Mouse (Mus musculus): Measurements from ENCODE around the gene Wdr46. TPM values are rescaled to one million over a fixed set of nuclear protein-coding genes. Genes with fewer than 3 reads are reported as not detected.
A peak's percentile ranks its signal among the peaks of the same experiment; 100 is the strongest.

The Wdr46 gene
- polyA plus RNA-seq, 1 experiment from 2014 or later: 49.6 TPM

DNA sequence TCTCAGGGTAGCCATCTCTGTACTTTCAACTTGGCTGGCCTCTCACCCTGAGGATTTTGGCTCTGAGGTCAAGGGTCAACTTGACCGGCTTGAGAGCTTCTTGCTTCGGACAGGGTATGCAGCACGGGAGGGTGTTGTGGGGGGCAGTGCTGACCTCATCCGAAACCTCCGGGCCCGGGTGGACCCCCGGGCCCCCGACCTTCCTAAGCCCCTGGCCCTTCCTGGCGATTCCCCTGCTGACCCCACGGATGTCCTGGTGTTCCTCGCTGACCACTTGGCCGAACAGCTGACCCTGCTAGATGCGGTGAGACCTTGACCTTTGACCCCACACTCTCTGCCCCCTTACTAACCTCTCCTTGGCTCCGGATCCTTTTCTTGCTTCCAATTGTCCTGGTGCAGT is 8.0 kb upstream of the Wdr46 start:
- Histone ChIP-seq H3K36me3 (peaks cover 49% of the 10 kb centered on the region), H3K27me3 (no peaks in the 10 kb centered on the region), H3K4me1 (peaks cover 14% of the 10 kb centered on the region), H3K9ac (no peak overlapping the region), H3K4me2 (replicated peaks) (no peak overlapping the region), H3K27ac (no peak overlapping the region), H3K4me3 (no peak overlapping the region), H3K9me3 (no peaks in the 10 kb centered on the region)
- WGBS: 73% methylated on average over 14 of the region's 14 CpGs
- ATAC-seq (ENCODE audit: insufficient number of reproducible peaks, insufficient read depth, low FRiP score, low TSS enrichment): no peak

DNA sequence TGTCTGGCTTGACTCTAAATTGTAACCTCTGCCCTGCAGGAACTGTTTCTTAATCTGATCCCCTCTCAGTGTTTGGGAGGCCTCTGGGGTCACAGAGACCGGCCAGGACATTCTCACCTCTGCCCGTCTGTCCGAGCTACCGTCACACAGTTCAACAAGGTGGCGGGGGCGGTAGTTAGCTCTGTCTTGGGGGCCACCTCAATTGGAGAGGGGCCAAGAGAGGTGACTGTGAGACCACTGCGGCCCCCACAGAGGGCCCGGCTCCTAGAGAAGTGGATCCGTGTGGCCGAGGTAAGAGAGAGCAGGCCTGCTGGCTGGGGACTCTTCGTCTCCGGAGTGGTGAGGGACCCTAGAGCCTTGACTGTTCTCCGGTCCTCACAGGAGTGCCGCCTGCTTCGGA is 7.5 kb upstream of the Wdr46 start:
- peaks cover 14% of the 10 kb centered on the region for H3K4me1 ChIP-seq
- WGBS: 82% methylated on average over 15 of the region's 15 CpGs
- H3K27ac ChIP-seq: no peak overlapping the region
- ATAC-seq (ENCODE audit: insufficient number of reproducible peaks, insufficient read depth, low FRiP score, low TSS enrichment): no peak
- no peaks in the 10 kb centered on the region for H3K9me3 ChIP-seq
- H3K4me2 ChIP-seq (replicated peaks): no peak overlapping the region
- peaks cover 51% of the 10 kb centered on the region for H3K36me3 ChIP-seq
- no peaks in the 10 kb centered on the region for H3K27me3 ChIP-seq
- 0 out of 2 replicates have a peak overlapping the region, but pooled peaks have one; percentile 24 for H3K9ac ChIP-seq
- no peak overlapping the region for H3K4me3 ChIP-seq

DNA sequence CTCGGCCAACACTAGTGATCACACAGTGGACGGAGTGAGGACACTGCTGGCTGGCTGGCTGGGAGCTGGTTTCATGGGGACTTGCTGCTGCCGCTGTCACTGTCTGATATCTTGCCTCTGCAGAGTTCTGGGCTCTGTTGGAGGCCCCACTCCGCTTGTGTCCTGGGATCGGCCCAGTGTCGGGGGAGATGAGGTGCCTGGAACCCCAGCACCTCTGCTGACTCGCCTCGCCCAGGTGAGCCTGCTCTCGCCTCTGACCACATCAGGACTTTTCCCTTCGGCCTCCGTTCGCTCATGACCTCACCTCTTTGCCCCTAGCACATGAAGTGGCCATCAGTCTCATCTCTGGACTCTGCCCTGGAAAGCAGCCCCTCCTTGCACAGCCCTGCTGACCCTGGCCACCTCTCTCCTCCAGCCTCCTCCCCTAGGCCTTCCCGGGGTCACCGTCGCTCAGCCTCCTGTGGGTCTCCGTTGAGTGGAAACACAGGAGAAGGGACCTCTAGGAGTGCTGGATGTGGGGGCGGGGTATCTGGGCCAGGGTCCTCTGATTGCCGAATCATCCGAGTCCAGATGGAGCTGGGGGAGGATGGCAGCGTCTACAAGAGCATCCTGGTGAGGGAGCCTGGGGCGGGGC is 4.9 kb upstream of the Wdr46 start:
- Histone ChIP-seq H3K36me3 (peaks cover 51% of the 10 kb centered on the region), H3K9ac (no peak overlapping the region), H3K4me3 (no peak overlapping the region), H3K4me2 (replicated peaks) (no peak overlapping the region), H3K4me1 (peaks cover 16% of the 10 kb centered on the region), H3K9me3 (no peaks in the 10 kb centered on the region), H3K27me3 (no peaks in the 10 kb centered on the region), H3K27ac (no peak overlapping the region)
- no peak for ATAC-seq (ENCODE audit: insufficient number of reproducible peaks, insufficient read depth, low FRiP score, low TSS enrichment)
- 87% methylated on average over 21 of the region's 21 CpGs for WGBS

DNA sequence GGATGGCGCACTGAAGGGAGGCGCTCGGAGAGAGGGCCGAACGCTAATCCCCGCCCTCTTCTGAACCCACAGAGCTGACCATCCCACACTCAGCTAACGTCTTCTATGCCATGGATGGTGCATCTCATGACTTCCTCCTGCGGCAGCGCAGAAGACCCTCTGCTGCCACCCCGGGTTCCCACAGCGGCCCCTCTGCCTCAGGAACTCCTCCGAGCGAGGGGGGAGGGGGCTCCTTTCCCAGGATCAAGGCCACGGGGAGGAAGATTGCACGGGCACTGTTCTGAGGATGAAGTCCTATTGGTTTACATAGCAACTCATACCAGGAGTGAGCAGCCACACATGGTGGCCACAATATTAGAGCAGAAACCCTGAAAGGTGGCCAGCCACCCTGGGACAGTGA is 3.5 kb upstream of the Wdr46 start:
- H3K9me3 ChIP-seq: no peaks in the 10 kb centered on the region
- ATAC-seq (ENCODE audit: insufficient number of reproducible peaks, insufficient read depth, low FRiP score, low TSS enrichment): no peak
- WGBS: 85% methylated on average over 15 of the region's 15 CpGs
- no peak overlapping the region for H3K27ac ChIP-seq
- H3K4me3 ChIP-seq: no peak overlapping the region
- peaks cover 51% of the 10 kb centered on the region for H3K36me3 ChIP-seq
- peaks cover 14% of the 10 kb centered on the region for H3K4me1 ChIP-seq
- H3K27me3 ChIP-seq: no peaks in the 10 kb centered on the region
- no peak overlapping the region for H3K9ac ChIP-seq
- no peak overlapping the region for H3K4me2 ChIP-seq (replicated peaks)

DNA sequence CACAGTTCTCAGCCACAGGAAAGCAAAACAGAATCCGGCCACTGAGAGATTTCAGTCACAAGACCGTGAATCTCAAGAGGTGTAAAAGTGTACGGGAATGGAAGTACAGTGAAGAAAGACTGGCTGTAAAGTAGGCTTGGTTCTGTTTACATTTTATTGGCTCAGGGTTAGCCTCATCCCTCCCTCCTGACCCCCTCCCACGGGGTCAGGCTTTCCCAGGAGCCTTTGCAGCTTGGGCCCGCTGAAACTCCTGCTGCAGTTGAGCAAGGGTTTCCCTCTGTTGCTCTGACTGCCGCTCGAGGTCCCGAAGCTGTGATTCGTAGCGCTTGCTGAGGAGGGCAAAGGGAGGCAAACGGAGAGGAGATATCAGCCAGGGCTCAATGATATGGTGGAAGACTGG is 1.7 kb upstream of the Wdr46 start:
- Histone ChIP-seq H3K4me2 (replicated peaks) (peak overlapping the region; percentile 92), H3K27ac (no peak overlapping the region), H3K4me3 (no peak overlapping the region), H3K36me3 (peaks cover 41% of the 10 kb centered on the region), H3K9me3 (no peaks in the 10 kb centered on the region), H3K4me1 (peaks cover 14% of the 10 kb centered on the region), H3K27me3 (no peaks in the 10 kb centered on the region), H3K9ac (no peak overlapping the region; the same call in 1 of the 2 replicates)
- no peak for ATAC-seq (ENCODE audit: insufficient number of reproducible peaks, insufficient read depth, low FRiP score, low TSS enrichment)
- 83% methylated on average over 11 of the region's 11 CpGs for WGBS

DNA sequence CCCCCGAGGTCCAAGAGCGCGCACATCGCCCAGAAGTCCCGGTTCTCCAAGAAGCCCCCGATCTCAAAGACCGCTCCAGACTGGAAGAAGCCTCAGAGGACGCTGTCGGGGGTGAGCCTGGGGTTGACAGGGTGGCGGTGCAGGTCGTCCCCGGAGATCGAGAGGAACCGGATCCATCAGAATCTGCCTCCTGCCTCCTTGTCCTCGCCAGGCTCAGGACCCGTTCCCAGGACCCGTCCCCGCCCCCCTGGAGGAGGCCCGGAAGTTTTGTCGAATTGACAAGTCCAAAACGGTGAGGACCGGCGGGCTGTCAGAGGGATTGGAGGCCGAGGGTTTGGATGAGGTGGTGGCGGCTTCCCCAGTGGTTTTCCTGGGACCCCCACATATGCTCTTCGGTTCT is 521 bp downstream of the Wdr46 start:
- Histone ChIP-seq H3K36me3 (peaks cover 40% of the 10 kb centered on the region), H3K9me3 (no peaks in the 10 kb centered on the region), H3K4me1 (peaks cover 14% of the 10 kb centered on the region), H3K4me3 (peak overlapping the region; percentile 79), H3K27ac (no peak overlapping the region), H3K27me3 (no peaks in the 10 kb centered on the region), H3K9ac (peak overlapping the region; percentile 71), H3K4me2 (replicated peaks) (peak overlapping the region; percentile 92)
- 2% methylated on average over 26 of the region's 26 CpGs for WGBS
- no peak for ATAC-seq (ENCODE audit: insufficient number of reproducible peaks, insufficient read depth, low FRiP score, low TSS enrichment)

DNA sequence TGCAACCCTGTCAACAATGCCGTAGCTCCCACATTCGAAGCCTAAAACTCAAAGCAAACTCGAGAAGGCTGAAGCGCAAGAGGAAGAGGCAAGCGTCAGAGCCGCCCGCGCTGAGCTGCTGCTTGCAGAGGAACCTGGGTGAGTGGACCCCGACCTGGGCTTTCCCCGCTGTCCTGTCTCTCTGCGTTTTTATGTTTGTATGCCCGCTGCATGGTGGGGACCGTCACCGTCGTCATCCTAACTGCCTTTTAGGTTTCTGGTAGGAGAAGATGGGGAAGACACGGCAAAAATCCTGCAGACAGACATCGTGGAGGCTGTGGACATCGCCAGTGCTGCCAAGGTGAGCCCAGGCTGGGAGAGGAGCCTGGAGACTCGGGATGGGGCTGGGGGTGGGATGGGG is 921 bp downstream of the Wdr46 start:
- no peak for ATAC-seq (ENCODE audit: insufficient number of reproducible peaks, insufficient read depth, low FRiP score, low TSS enrichment)
- WGBS: 55% methylated on average over 19 of the region's 19 CpGs
- no peak overlapping the region for H3K27ac ChIP-seq

DNA sequence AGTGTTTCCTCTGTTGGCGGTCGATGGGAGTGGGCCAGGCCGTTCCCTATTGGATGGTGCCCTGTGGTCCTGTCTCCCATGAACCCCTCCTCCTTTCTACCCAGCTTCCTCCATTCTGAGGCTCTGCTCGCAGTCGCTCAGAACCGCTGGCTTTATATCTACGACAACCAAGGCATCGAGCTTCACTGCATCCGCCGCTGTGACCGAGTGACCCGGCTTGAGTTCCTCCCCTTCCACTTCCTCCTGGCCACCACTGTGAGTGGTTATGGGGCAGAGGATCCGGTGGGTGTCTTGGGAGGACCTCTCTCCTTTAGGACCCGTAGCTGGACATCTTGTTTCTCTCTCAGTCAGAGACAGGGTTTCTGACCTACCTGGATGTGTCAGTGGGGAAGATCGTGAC is 3.0 kb downstream of the Wdr46 start:
- H3K27ac ChIP-seq: no peak overlapping the region
- 93% methylated on average over 15 of the region's 15 CpGs for WGBS
- H3K36me3 ChIP-seq: peaks cover 45% of the 10 kb centered on the region
- peaks cover 14% of the 10 kb centered on the region for H3K4me1 ChIP-seq
- ATAC-seq (ENCODE audit: insufficient number of reproducible peaks, insufficient read depth, low FRiP score, low TSS enrichment): no peak
- no peaks in the 10 kb centered on the region for H3K9me3 ChIP-seq
- no peaks in the 10 kb centered on the region for H3K27me3 ChIP-seq
- no peak overlapping the region for H3K4me3 ChIP-seq
- H3K9ac ChIP-seq: no peak overlapping the region
- H3K4me2 ChIP-seq (replicated peaks): no peak overlapping the region

More for the DNA sequence above, 921 bp downstream of the Wdr46 start:
- peaks cover 41% of the 10 kb centered on the region for H3K36me3 ChIP-seq
- peak overlapping the region; percentile 71 for H3K9ac ChIP-seq
- no peaks in the 10 kb centered on the region for H3K27me3 ChIP-seq
- H3K4me3 ChIP-seq: peak overlapping the region; percentile 79
- H3K9me3 ChIP-seq: no peaks in the 10 kb centered on the region
- peak overlapping the region; percentile 92 for H3K4me2 ChIP-seq (replicated peaks)
- H3K4me1 ChIP-seq: peaks cover 14% of the 10 kb centered on the region

DNA sequence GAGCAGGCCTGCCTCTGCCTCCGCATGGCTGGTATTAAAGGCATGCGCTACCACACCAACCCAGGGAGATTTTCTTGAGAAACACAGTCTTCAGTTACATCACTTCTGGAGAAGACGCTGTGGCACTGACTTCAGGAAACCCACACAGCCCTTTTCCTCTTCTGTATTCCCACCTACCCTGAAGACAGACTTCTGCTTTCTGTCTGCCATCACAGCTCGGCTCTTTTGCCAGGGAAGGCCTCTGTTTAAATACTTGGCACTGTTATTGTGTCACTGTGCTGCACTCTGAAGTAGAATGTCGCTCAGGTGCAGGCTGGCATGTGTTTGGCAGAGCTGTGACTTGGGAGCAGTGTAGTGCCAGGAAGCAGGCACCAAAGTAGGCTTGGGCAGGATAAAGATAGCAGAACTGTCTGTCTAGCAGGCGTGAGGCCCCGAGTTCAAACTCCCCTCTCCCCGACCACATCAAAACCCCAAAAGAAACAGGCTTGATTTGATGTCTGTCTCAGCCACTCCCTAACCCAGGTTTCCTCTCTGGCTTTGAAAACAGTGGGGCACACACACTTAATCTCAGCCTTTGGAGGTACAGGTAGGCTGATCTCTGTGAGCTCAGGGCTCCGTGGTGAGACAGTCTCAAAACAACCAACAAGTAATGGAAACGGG is 7.1 kb downstream of the Wdr46 start:
- no peaks in the 10 kb centered on the region for H3K9me3 ChIP-seq
- H3K27me3 ChIP-seq: no peaks in the 10 kb centered on the region
- peaks cover 71% of the 10 kb centered on the region for H3K36me3 ChIP-seq
- ATAC-seq (ENCODE audit: insufficient number of reproducible peaks, insufficient read depth, low FRiP score, low TSS enrichment): no peak
- peaks cover 27% of the 10 kb centered on the region for H3K4me1 ChIP-seq
- H3K9ac ChIP-seq: no peak overlapping the region
- H3K4me3 ChIP-seq: no peak overlapping the region
- no peak overlapping the region for H3K27ac ChIP-seq
- H3K4me2 ChIP-seq (replicated peaks): no peak overlapping the region
- 93% methylated on average over 10 of the region's 10 CpGs for WGBS

DNA sequence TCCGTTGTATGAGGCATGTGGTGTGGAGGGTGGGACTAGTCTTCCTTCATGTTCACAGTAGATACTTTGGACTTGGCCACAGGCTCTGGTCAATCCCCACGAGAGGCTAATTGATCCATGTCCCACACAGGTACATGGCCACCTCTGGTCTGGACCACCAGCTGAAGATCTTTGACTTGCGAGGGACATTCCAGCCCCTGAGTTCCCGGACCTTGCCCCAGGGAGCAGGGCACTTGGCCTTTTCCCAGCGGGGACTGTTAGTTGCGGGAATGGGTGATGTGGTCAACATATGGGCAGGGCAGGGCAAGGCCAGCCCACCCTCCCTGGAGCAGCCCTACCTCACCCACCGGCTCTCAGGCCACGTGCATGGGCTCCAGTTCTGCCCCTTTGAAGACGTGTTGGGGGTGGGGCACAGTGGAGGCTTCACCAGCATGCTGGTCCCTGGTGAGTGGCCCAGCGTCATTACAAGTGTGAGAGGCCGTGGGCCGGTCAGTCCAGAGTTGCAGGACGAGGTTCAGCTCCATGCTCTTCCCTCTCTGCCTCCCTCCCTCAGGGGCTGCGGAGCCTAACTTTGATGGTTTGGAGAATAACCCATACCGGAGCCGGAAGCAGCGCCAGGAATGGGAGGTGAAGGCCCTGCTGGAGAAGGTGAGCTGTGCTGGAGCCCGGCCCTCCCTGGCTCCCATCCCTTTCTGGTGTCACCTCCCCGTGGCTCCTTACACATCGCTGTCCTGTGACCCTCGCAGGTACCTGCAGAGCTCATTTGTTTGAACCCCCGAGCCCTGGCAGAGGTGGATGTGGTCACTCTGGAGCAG is 7.8 kb downstream of the Wdr46 start:
- no peaks in the 10 kb centered on the region for H3K9me3 ChIP-seq
- WGBS: 84% methylated on average over 22 of the region's 22 CpGs
- no peak overlapping the region for H3K27ac ChIP-seq
- no peaks in the 10 kb centered on the region for H3K27me3 ChIP-seq
- no peak overlapping the region for H3K4me3 ChIP-seq
- H3K9ac ChIP-seq: no peak overlapping the region
- peaks cover 35% of the 10 kb centered on the region for H3K4me1 ChIP-seq
- no peak overlapping the region for H3K4me2 ChIP-seq (replicated peaks)
- no peak for ATAC-seq (ENCODE audit: insufficient number of reproducible peaks, insufficient read depth, low FRiP score, low TSS enrichment)
- H3K36me3 ChIP-seq: peaks cover 74% of the 10 kb centered on the region

DNA sequence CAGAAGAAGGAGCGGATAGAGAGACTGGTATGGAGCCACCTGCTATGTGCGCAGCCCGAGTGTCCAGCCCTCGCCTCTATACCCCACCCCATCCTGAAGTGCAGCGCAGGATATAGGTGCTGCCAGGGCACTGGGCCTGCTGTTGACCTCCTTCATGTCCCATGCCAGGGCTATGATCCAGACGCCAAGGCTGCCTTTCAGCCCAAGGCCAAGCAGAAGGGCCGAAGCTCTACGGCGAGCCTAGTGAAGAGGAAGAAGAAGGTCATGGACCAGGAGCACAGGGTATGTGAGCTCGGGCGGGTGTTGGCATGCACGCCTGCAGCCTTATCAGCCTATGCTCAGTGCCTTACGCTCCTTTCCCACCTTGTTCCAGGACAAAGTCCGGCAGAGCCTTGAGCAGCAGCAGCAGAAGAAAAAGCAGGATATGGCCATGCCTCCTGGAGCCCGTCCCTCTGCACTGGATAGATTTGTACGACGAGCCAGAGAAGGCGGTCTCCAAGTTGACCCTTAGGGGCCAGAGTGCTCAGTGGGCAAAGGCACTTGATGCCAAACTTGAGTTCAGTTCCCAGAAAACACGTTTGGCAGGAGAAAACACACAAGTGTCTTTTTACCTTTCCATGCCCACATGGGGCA is 8.6 kb downstream of the Wdr46 start:
- no peak overlapping the region for H3K9ac ChIP-seq
- H3K4me3 ChIP-seq: no peak overlapping the region
- no peak for ATAC-seq (ENCODE audit: insufficient number of reproducible peaks, insufficient read depth, low FRiP score, low TSS enrichment)
- H3K36me3 ChIP-seq: peaks cover 79% of the 10 kb centered on the region
- H3K9me3 ChIP-seq: no peaks in the 10 kb centered on the region
- peaks cover 42% of the 10 kb centered on the region for H3K4me1 ChIP-seq
- H3K4me2 ChIP-seq (replicated peaks): no peak overlapping the region
- 91% methylated on average over 19 of the region's 19 CpGs for WGBS
- no peak overlapping the region for H3K27ac ChIP-seq
- no peaks in the 10 kb centered on the region for H3K27me3 ChIP-seq

Measured in embryonic facial prominence, embryonic 12.5 days (tissue).